Mouse (Mus musculus): Measurements from ENCODE around the gene Gns. TPM values are rescaled to one million over a fixed set of nuclear protein-coding genes. Genes with fewer than 3 reads are reported as not detected.

The Gns gene
- polyA plus RNA-seq, 1 experiment = 48.6 TPM

DNA sequence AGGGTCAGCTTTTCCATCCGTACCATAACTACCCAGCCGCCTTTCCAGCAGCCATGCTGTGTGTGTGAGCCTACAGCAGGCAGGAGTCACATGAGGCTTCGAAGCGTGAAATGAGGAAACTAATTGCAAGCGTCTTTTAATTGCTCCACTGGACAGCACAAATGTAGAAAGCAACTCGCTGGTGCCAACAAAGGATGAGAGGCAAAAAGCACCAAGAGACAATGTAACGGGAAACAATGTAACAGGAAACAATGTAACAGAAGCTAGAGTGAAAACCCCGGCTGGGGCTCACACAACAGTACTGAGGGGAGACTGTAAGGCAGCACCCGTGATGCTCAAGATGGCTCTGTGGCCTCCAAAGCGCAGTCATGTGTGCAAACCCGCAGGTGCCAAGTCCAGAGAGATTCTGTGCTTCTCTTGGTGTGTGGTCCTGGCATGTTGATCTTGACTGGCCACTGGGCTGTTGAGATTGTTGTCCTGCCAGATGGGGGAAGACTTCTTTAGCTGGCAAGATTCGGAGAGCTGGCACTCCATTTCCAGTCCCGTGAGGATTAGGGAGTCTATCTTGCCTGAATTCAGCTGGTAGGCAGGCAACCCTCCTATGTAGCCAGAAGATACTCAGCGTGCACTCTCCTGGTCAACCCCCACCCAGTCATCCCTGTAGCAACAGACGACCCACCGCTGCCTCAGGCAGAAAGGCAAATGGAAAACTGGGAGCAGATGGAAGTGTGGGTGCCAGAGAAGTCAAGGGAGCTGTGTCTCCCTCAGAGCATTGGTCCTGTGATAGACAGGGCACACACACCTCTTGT lies 58.9 kb downstream of the Gns start:
- H3K27ac ChIP-seq (ENCODE audit: insufficient read depth, low read length) = no peak overlapping the region
- H3K4me3 ChIP-seq (replicated peaks; ENCODE audit: insufficient read depth, low read depth, low read length) = no peak overlapping the region
- H3K4me1 ChIP-seq (ENCODE audit: control insufficient read depth, insufficient read depth, low read length) = peaks cover 14% of the 10 kb centered on the region; the same call in 1 of the 2 replicates
- TF ChIP-seq CTCF (IDR thresholded peaks at IDR 0.05; ENCODE audit: borderline replicate concordance, insufficient read depth, low read depth, low read length) (no peak), POLR2A (IDR thresholded peaks at IDR 0.05; ENCODE audit: borderline replicate concordance, insufficient read depth, low read length) (no peak)
- 33% methylated on average over 16 of the region's 16 CpGs for WGBS
- no peak for DNase-seq
- H3K27me3 ChIP-seq (ENCODE audit: control insufficient read depth, insufficient read depth, low read length) = no peaks in the 10 kb centered on the region

GRCm38 (mm10) chr10:121424455-121424854 lies 59.6 kb downstream of the Gns start:
- DNase-seq = no peak
- peaks cover 14% of the 10 kb centered on the region; the same call in 1 of the 2 replicates for H3K4me1 ChIP-seq (ENCODE audit: control insufficient read depth, insufficient read depth, low read length)
- no peak overlapping the region for H3K27ac ChIP-seq (ENCODE audit: insufficient read depth, low read length)
- TF ChIP-seq CTCF (IDR thresholded peaks at IDR 0.05; ENCODE audit: borderline replicate concordance, insufficient read depth, low read depth, low read length) (no peak), POLR2A (IDR thresholded peaks at IDR 0.05; ENCODE audit: borderline replicate concordance, insufficient read depth, low read length) (no peak)
- no peaks in the 10 kb centered on the region for H3K27me3 ChIP-seq (ENCODE audit: control insufficient read depth, insufficient read depth, low read length)
- WGBS = 87% methylated on average over 3 of the region's 3 CpGs
- H3K4me3 ChIP-seq (replicated peaks; ENCODE audit: insufficient read depth, low read depth, low read length) = no peak overlapping the region

DNA sequence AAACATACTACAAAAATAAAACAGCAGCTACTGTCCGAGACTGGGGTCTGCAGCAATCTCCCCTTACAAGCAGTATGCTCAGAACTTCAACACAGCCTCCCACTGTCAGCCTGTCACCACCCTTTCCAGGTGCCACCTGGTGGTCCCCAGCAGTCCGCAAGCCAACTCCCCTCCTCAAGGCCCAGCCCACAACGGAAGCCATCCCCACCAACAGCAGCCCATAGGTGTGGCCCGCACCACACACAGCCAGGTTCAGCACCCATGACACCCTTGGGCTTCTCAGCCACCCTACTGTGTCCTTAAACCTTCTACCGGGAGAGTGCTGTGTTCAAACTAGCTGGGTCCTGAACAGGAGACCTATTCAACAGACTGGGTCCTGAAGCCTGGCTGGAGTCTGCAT lies 60.2 kb downstream of the Gns start:
- no peaks in the 10 kb centered on the region for H3K27me3 ChIP-seq (ENCODE audit: control insufficient read depth, insufficient read depth, low read length)
- 0 out of 2 replicates have a peak, but pooled peaks cover 14% of the 10 kb centered on the region for H3K4me1 ChIP-seq (ENCODE audit: control insufficient read depth, insufficient read depth, low read length)
- 83% methylated on average over 5 of the region's 5 CpGs for WGBS
- H3K4me3 ChIP-seq (replicated peaks; ENCODE audit: insufficient read depth, low read depth, low read length) = no peak overlapping the region
- H3K27ac ChIP-seq (ENCODE audit: insufficient read depth, low read length) = no peak overlapping the region
- no peak for DNase-seq
- no peak for TF ChIP-seq CTCF (IDR thresholded peaks at IDR 0.05; ENCODE audit: borderline replicate concordance, insufficient read depth, low read depth, low read length)
- no peak for TF ChIP-seq POLR2A (IDR thresholded peaks at IDR 0.05; ENCODE audit: borderline replicate concordance, insufficient read depth, low read length)

DNA sequence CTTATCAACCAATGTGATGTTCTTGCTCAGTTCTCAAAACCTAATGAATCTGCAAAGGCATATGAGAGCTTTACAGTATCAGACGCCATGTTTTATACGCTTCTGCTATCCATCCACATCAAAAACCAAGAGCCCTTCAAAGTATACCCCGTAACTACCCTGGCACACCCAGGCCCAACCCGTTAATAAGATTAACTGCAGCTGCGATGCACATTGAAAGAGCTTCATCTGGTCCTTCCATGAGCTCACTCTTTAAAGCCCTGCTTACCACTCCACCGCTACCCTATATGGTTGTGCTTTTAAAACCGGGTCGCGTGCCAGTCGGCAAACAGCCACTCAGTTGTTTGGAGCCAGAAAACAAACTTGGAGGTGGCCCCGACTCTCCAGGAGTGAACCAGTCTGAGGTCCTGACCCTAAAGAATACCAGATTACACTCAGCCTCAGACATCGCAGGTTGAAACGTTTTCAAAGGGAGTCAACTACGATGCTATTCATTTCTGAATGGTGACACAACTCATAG lies 60.7 kb downstream of the Gns start:
- H3K4me1 ChIP-seq (ENCODE audit: control insufficient read depth, insufficient read depth, low read length) = 0 out of 2 replicates have a peak, but pooled peaks cover 14% of the 10 kb centered on the region
- H3K27ac ChIP-seq (ENCODE audit: insufficient read depth, low read length) = no peak overlapping the region
- DNase-seq = no peak
- TF ChIP-seq CTCF (IDR thresholded peaks at IDR 0.05; ENCODE audit: borderline replicate concordance, insufficient read depth, low read depth, low read length) = no peak
- no peak for TF ChIP-seq POLR2A (IDR thresholded peaks at IDR 0.05; ENCODE audit: borderline replicate concordance, insufficient read depth, low read length)
- H3K27me3 ChIP-seq (ENCODE audit: control insufficient read depth, insufficient read depth, low read length) = no peaks in the 10 kb centered on the region
- H3K4me3 ChIP-seq (replicated peaks; ENCODE audit: insufficient read depth, low read depth, low read length) = no peak overlapping the region
- 73% methylated on average over 14 of the region's 14 CpGs for WGBS

DNA sequence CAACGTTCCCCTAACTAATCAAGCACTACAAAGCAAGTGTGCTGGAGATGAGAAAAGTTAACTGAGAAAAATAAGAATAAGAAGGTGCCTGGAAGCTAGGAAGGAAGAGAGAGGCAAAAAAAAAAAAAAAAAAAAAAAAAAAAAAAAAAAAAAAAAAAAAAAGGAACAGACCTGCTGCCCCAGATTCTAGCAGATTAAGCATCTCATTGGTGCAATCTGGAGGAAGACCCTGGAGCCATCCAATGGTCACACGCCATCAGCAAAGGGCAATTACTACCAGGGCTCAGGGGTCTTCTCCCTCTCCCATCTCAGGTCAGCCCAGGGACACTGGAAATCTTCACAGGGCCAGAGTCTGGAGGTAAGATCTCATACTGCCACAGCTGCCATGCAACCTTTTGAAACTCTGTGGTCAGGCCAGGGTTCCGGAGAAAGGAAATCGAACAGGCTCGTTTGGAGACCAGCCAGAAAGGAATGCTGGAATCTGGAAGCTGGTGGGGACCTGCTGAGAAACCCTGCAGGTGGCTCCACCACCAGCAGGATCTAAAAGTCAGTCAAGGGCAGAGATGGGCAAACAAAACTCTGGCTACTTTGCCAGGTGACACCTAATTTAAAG lies 61.7 kb downstream of the Gns start:
- 40% methylated on average over 5 of the region's 5 CpGs for WGBS
- H3K27ac ChIP-seq (ENCODE audit: insufficient read depth, low read length) = no peak overlapping the region
- H3K4me3 ChIP-seq (replicated peaks; ENCODE audit: insufficient read depth, low read depth, low read length) = no peak overlapping the region
- H3K4me1 ChIP-seq (ENCODE audit: control insufficient read depth, insufficient read depth, low read length) = 0 out of 2 replicates have a peak, but pooled peaks cover 14% of the 10 kb centered on the region
- no peak for TF ChIP-seq CTCF (IDR thresholded peaks at IDR 0.05; ENCODE audit: borderline replicate concordance, insufficient read depth, low read depth, low read length)
- no peak for TF ChIP-seq POLR2A (IDR thresholded peaks at IDR 0.05; ENCODE audit: borderline replicate concordance, insufficient read depth, low read length)
- H3K27me3 ChIP-seq (ENCODE audit: control insufficient read depth, insufficient read depth, low read length) = no peaks in the 10 kb centered on the region
- DNase-seq = no peak

DNA sequence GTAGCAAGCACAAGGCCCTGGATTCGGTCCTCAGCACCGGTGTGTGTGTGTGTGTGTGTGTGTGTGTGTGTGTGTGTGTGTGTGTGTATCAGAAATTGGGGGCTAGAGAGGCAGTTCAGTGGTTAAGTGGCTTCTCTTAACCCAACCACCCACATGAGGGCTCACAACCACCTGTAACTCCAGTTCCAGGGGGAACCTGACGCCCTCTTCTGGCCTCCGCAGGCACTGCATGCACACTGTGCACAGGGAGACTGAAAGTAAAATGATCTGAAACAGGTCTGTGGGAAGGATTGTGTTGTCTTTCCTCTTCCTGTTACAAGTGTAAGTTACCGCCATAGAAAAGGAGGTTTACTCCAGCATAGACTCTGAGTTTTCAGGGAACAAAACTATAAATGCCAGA lies 62.2 kb downstream of the Gns start:
- Histone ChIP-seq H3K4me1 (ENCODE audit: control insufficient read depth, insufficient read depth, low read length) (0 out of 2 replicates have a peak, but pooled peaks cover 12% of the 10 kb centered on the region), H3K27ac (ENCODE audit: insufficient read depth, low read length) (no peak overlapping the region), H3K4me3 (replicated peaks; ENCODE audit: insufficient read depth, low read depth, low read length) (no peak overlapping the region), H3K27me3 (ENCODE audit: control insufficient read depth, insufficient read depth, low read length) (no peaks in the 10 kb centered on the region)
- WGBS = 78% methylated on average over 5 of the region's 5 CpGs
- no peak for TF ChIP-seq POLR2A (IDR thresholded peaks at IDR 0.05; ENCODE audit: borderline replicate concordance, insufficient read depth, low read length)
- TF ChIP-seq CTCF (IDR thresholded peaks at IDR 0.05; ENCODE audit: borderline replicate concordance, insufficient read depth, low read depth, low read length) = no peak
- no peak for DNase-seq

DNA sequence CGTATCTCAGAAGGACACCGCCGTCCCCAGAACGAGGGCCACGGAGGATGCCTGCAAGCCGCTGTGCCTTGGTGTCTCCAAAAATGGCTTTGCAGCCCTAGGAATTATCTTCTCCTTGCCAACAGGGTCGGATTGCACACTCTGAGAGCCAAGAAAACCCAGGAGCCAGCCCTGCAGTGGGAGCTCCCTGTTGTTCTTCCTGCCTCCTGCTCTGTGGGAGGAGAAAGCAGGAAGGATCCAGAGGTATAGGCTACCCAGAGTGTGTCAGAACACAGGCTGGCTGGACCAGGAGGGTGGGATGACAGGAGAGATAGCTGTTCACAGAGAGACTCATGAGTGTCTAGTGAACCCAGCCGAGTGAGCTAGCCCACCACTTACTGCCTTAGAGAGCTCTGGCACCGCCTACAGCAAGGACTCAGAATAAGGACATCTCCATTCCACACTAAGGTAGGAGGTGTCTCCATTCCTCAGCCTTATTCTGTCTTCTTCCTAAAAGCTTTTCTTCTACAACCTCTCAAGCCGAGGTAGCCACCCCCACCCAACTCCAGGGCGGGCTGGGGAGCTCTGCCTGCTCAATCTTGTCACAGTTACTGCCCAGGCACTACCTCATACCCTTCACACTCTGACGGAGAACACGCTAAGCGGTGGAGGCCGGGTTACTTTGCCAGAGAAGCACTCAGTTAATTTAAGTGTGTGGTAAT lies 63.3 kb downstream of the Gns start:
- no peak for TF ChIP-seq CTCF (IDR thresholded peaks at IDR 0.05; ENCODE audit: borderline replicate concordance, insufficient read depth, low read depth, low read length)
- TF ChIP-seq POLR2A (IDR thresholded peaks at IDR 0.05; ENCODE audit: borderline replicate concordance, insufficient read depth, low read length) = no peak
- H3K27ac ChIP-seq (ENCODE audit: insufficient read depth, low read length) = no peak overlapping the region
- no peak overlapping the region for H3K4me3 ChIP-seq (replicated peaks; ENCODE audit: insufficient read depth, low read depth, low read length)
- DNase-seq = no peak
- 65% methylated on average over 15 of the region's 15 CpGs for WGBS
- H3K27me3 ChIP-seq (ENCODE audit: control insufficient read depth, insufficient read depth, low read length) = no peaks in the 10 kb centered on the region
- H3K4me1 ChIP-seq (ENCODE audit: control insufficient read depth, insufficient read depth, low read length) = peaks cover 9% of the 10 kb centered on the region; the same call in 1 of the 2 replicates
